In genomic region chr11:77983191-77983936, GRCm38 (mm10) we compare ENCODE assay signal across 8 mouse cellular contexts. TPM values are rescaled to one million over a fixed set of nuclear protein-coding genes. Genes with fewer than 3 reads are reported as not detected.
DNase-seq lines count a peak whose midpoint lies in the region; ATAC-seq and TF ChIP-seq lines count a peak whose summit lies in the region.

No protein-coding gene starts in this region.

- peaks cover 6 to 31% of the 10 kb centered on the region in 2 experiments for H3K36me3 ChIP-seq in CH12.LX (replicated peaks in 1 of 2; ENCODE audit: control insufficient read depth in 1 of 2, insufficient read depth in 1 of 2, low read length in 1 of 2)
- peaks cover 34% of the 10 kb centered on the region for H3K36me3 ChIP-seq in forebrain, embryonic 10.5 days (replicated peaks)
- peaks cover 9% of the 10 kb centered on the region for H3K36me3 ChIP-seq in hindbrain, embryonic 12.5 days

- TF ChIP-seq EP300 in CH12.LX (IDR thresholded peaks at IDR 0.05; ENCODE audit: low read length): no peak

- H3K4me3 ChIP-seq in CH12.LX (replicated peaks in 1 of 3; ENCODE audit: low read depth in 2 of 3, low read length in 2 of 3, poor library complexity in 1 of 3): peak overlapping the region; percentile 83 to 96 (median 88)
- H3K4me3 ChIP-seq in forebrain, embryonic 10.5 days: peak overlapping the region; percentile 100
- peak overlapping the region; percentile 100 for H3K4me3 ChIP-seq in hindbrain, embryonic 12.5 days

- TF ChIP-seq RAD21 in CH12.LX (IDR thresholded peaks at IDR 0.05; ENCODE audit: low read depth, low read length): no peak

- peaks cover 55% of the 10 kb centered on the region for H3K79me2 ChIP-seq in CH12.LX (replicated peaks; ENCODE audit: control insufficient read depth, extremely low read depth, insufficient read depth, poor library complexity, severe bottlenecking)

- in situ Hi-C loops in CH12.LX (cut with MboI; ENCODE audit: low pct_ligation_motif_present, low pct_unique_long_range_greater_than_20kb, low sequenced_read_pairs): no loop called here

- DNase-seq in CH12.LX (ENCODE audit: extremely low read depth): peak; percentile 86
- DNase-seq in adrenal gland, postnatal 14 days: peak; percentile 83
- peak; percentile 67 for DNase-seq in forebrain, embryonic 10.5 days (ENCODE audit: extremely low spot score, low spot score)
- peak; percentile 48 to 58 for DNase-seq in layer of hippocampus, postnatal 36 days
- DNase-seq in lung, postnatal 36 days: peak; percentile 48
- DNase-seq in right cerebral cortex, postnatal 36 days (ENCODE audit: low spot score in 2 of 2): peak; percentile 30 to 38

- ATAC-seq in hindbrain, embryonic 12.5 days (ENCODE audit: low FRiP score): no peak
- ATAC-seq in inflammation-experienced regulatory T-cells, adult 6 months: no peak

- H3K4me2 ChIP-seq in CH12.LX (ENCODE audit: insufficient read depth, low read depth, poor library complexity, severe bottlenecking): peak overlapping the region; percentile 21; the same call in 1 of the 2 replicates
- H3K4me2 ChIP-seq in hindbrain, embryonic 12.5 days (replicated peaks): peak overlapping the region; percentile 72

- under 1% methylated on average over 32 of the region's 32 CpGs for WGBS in forebrain, embryonic 10.5 days
- under 1% methylated on average over 29 of the region's 32 CpGs for WGBS in hindbrain, embryonic 12.5 days

- dilution Hi-C loops in CH12.LX (cut with MboI; ENCODE audit: extremely low pct_ligation_motif_present, extremely low pct_unique_long_range_greater_than_20kb, low sequenced_read_pairs): no loop called here

- H3K4me1 ChIP-seq in CH12.LX (ENCODE audit: control insufficient read depth in 1 of 2, insufficient read depth in 2 of 2): peaks cover 5 to 45% of the 10 kb centered on the region in 2 experiments
- H3K4me1 ChIP-seq in forebrain, embryonic 10.5 days: peaks cover 28% of the 10 kb centered on the region
- peaks cover 23% of the 10 kb centered on the region for H3K4me1 ChIP-seq in hindbrain, embryonic 12.5 days

- TF ChIP-seq CTCF in CH12.LX (conservative IDR thresholded peaks at IDR 0.05 in 1 of 2, IDR thresholded peaks at IDR 0.05 in 1 of 2; ENCODE audit: low read depth in 2 of 2, low read length in 2 of 2): 0 out of 4 replicates have a peak, but pooled peaks of 1 of the 2 experiments have one; percentile 20

- peak overlapping the region; percentile 99 for H3K9ac ChIP-seq in CH12.LX (ENCODE audit: insufficient read depth, low read depth)
- peak overlapping the region; percentile 99 for H3K9ac ChIP-seq in hindbrain, embryonic 12.5 days

- peak overlapping the region; percentile 84 for H3K27ac ChIP-seq in CH12.LX (ENCODE audit: insufficient read depth, low read depth)
- peak overlapping the region; percentile 97 for H3K27ac ChIP-seq in forebrain, embryonic 10.5 days
- peak overlapping the region; percentile 96 for H3K27ac ChIP-seq in hindbrain, embryonic 12.5 days

- peaks cover 3% of the 10 kb centered on the region for H3K27me3 ChIP-seq in CH12.LX (replicated peaks)
- no peaks in the 10 kb centered on the region for H3K27me3 ChIP-seq in forebrain, embryonic 10.5 days (ENCODE audit: poor library complexity, severe bottlenecking)
- peaks cover under 1% of the 10 kb centered on the region; the same call in 1 of the 2 replicates for H3K27me3 ChIP-seq in hindbrain, embryonic 12.5 days

- H3K9me3 ChIP-seq in CH12.LX (replicated peaks; ENCODE audit: low read length): no peaks in the 10 kb centered on the region
- no peaks in the 10 kb centered on the region for H3K9me3 ChIP-seq in forebrain, embryonic 10.5 days
- no peaks in the 10 kb centered on the region for H3K9me3 ChIP-seq in hindbrain, embryonic 12.5 days (replicated peaks)

- no peak; the same call in 1 of the 2 replicates for TF ChIP-seq POLR2A in CH12.LX (IDR thresholded peaks at IDR 0.05; ENCODE audit: low read depth, low read length)

TF ChIP-seq in CH12.LX, 34 proteins besides CTCF, POLR2A, EP300 and RAD21 (continues in another document):
- no peak for TF ChIP-seq SMC3 (IDR thresholded peaks at IDR 0.05; ENCODE audit: low read depth, low read length)
- peak; percentile 64 for TF ChIP-seq HCFC1 (IDR thresholded peaks at IDR 0.05; ENCODE audit: low read depth, low read length)
- no peak for TF ChIP-seq MAFK (IDR thresholded peaks at IDR 0.05; ENCODE audit: insufficient replicate concordance, low read length)
- TF ChIP-seq NELFE (IDR thresholded peaks at IDR 0.05; ENCODE audit: low read depth, low read length): no peak
- TF ChIP-seq MAZ (IDR thresholded peaks at IDR 0.05; ENCODE audit: low read depth, low read length): peak; percentile 78; the same call in 1 of the 2 replicates
- TF ChIP-seq ELF1 (IDR thresholded peaks at IDR 0.05; ENCODE audit: low read depth, low read length): peak; percentile 89
- TF ChIP-seq ZMIZ1 (IDR thresholded peaks at IDR 0.05; ENCODE audit: low read depth, low read length): no peak
- TF ChIP-seq POLR2AphosphoS2 (IDR thresholded peaks at IDR 0.05; ENCODE audit: low read depth, low read length): no peak
- peak; percentile 69 for TF ChIP-seq CHD1 (IDR thresholded peaks at IDR 0.05; ENCODE audit: low read depth, low read length)
- 0 out of 2 replicates have a peak, but pooled peaks have one; percentile 32 for TF ChIP-seq BHLHE40 (IDR thresholded peaks at IDR 0.05; ENCODE audit: low read depth, low read length)
- no peak for TF ChIP-seq ZNF384 (IDR thresholded peaks at IDR 0.05; ENCODE audit: low read depth, low read length)
- no peak for TF ChIP-seq ZC3H11A (IDR thresholded peaks at IDR 0.05; ENCODE audit: low read depth, low read length)
- no peak for TF ChIP-seq JUN (IDR thresholded peaks at IDR 0.05; ENCODE audit: insufficient read depth, low read depth, low read length)
- TF ChIP-seq JUND (conservative IDR thresholded peaks at IDR 0.05; ENCODE audit: low read depth, low read length): no peak
- no peak; the same call in 1 of the 2 replicates for TF ChIP-seq MAX (IDR thresholded peaks at IDR 0.05; ENCODE audit: low read length)
- no peak for TF ChIP-seq MYC (IDR thresholded peaks at IDR 0.05; ENCODE audit: low read depth, low read length)
- TF ChIP-seq USF1 (IDR thresholded peaks at IDR 0.05; ENCODE audit: low read depth, low read length): no peak
- peak; percentile 68; the same call in 1 of the 2 replicates for TF ChIP-seq MEF2A (IDR thresholded peaks at IDR 0.05; ENCODE audit: borderline replicate concordance, low read depth, low read length)
- TF ChIP-seq TBP (conservative IDR thresholded peaks at IDR 0.05; ENCODE audit: low read depth, low read length): no peak
- no peak for TF ChIP-seq PAX5 (IDR thresholded peaks at IDR 0.05; ENCODE audit: low read length)
- TF ChIP-seq TCF12 (IDR thresholded peaks at IDR 0.05; ENCODE audit: low read depth, low read length): peak; percentile 61
- peak; percentile 57 for TF ChIP-seq NRF1 (IDR thresholded peaks at IDR 0.05; ENCODE audit: low read depth, low read length)
- no peak for TF ChIP-seq USF2 (conservative IDR thresholded peaks at IDR 0.05; ENCODE audit: low read depth, low read length)
- TF ChIP-seq GABPA (IDR thresholded peaks at IDR 0.05; ENCODE audit: insufficient replicate concordance, low read depth, low read length): no peak
- peak; percentile 50; the same call in 1 of the 2 replicates for TF ChIP-seq IRF4 (IDR thresholded peaks at IDR 0.05; ENCODE audit: low read depth, low read length)

RNA-seq across cellular contexts. Expression of gene Phf12, which starts 0.8 kb away (rescaled TPM):
- total RNA-seq in CH12.LX (2012; rRNA removed): 28.4 and 30.5 TPM in 2 replicates
- total RNA-seq in CH12.LX (2014; rRNA removed): 10.7 and 12.2 TPM in 2 replicates
- polyA plus RNA-seq in CH12.LX (2012; ENCODE audit: insufficient read length, low read depth): 59.7 and 61.8 TPM in 2 replicates
- total RNA-seq in adrenal gland, postnatal 14 days (2021): 52.2 and 60.9 TPM in 2 replicates
- polyA plus RNA-seq in forebrain, embryonic 10.5 days (2016; fragmentation: Nextera tagmentation; extraction: Ambion mirVana): 17.0 and 20.7 TPM in 2 replicates
- polyA plus RNA-seq in hindbrain, embryonic 12.5 days (2016; fragmentation: Nextera tagmentation; extraction: Ambion mirVana): 30.6 and 30.7 TPM in 2 replicates
- total RNA-seq in layer of hippocampus, postnatal 36 days (2021): 10 to 100 TPM; 48.3 to 51.2 TPM
- polyA plus RNA-seq in inflammation-experienced regulatory T-cells, adult 6 months (2017; shearing (Covaris generic)): 10 to 100 TPM; 21.4 to 37.6 (median 35.3) TPM

RNA-seq across cellular contexts. Expression of gene Dhrs13, which starts 48.7 kb away (rescaled TPM):
- total RNA-seq in CH12.LX (2012; rRNA removed) (37.7 and 39.0 TPM in 2 replicates), CH12.LX (2014; rRNA removed) (33.6 and 33.7 TPM in 2 replicates)
- 20.9 and 21.6 TPM in 2 replicates for polyA plus RNA-seq in CH12.LX (2012; ENCODE audit: insufficient read length, low read depth)
- total RNA-seq in adrenal gland, postnatal 14 days (2021): 9.9 and 10.3 TPM in 2 replicates
- 14.4 and 17.1 TPM in 2 replicates for polyA plus RNA-seq in forebrain, embryonic 10.5 days (2016; fragmentation: Nextera tagmentation; extraction: Ambion mirVana)
- polyA plus RNA-seq in hindbrain, embryonic 12.5 days (2016; fragmentation: Nextera tagmentation; extraction: Ambion mirVana): 24.2 and 24.8 TPM in 2 replicates
- 1 to 10 TPM; 4.5 to 6.2 TPM for total RNA-seq in layer of hippocampus, postnatal 36 days (2021)
- polyA plus RNA-seq in inflammation-experienced regulatory T-cells, adult 6 months (2017; shearing (Covaris generic)): 1 to 10 TPM in 2 of 3 experiments, under 1 TPM in 1; 0.94 to 1.8 (median 1.7) TPM

RNA-seq across cellular contexts. Expression of gene Sez6, which starts 52.8 kb away (rescaled TPM):
- 0.04 TPM in 1 of 2 replicates, not detected in the other for total RNA-seq in CH12.LX (2012; rRNA removed)
- total RNA-seq in CH12.LX (2014; rRNA removed): not detected in 2 replicates
- 0.45 TPM in 1 of 2 replicates, not detected in the other for polyA plus RNA-seq in CH12.LX (2012; ENCODE audit: insufficient read length, low read depth)
- total RNA-seq in adrenal gland, postnatal 14 days (2021): 3.5 and 3.8 TPM in 2 replicates
- 2.8 and 4.3 TPM in 2 replicates for polyA plus RNA-seq in forebrain, embryonic 10.5 days (2016; fragmentation: Nextera tagmentation; extraction: Ambion mirVana)
- 47.3 and 48.7 TPM in 2 replicates for polyA plus RNA-seq in hindbrain, embryonic 12.5 days (2016; fragmentation: Nextera tagmentation; extraction: Ambion mirVana)
- total RNA-seq in layer of hippocampus, postnatal 36 days (2021): 100 to 1,000 TPM; 148 to 153 TPM
- under 1 TPM in 1 of 3 experiments, not detected in 2; 0.24 TPM for polyA plus RNA-seq in inflammation-experienced regulatory T-cells, adult 6 months (2017; shearing (Covaris generic))

RNA-seq across cellular contexts. Expression of gene Flot2, which starts 54.4 kb away (rescaled TPM):
- total RNA-seq in CH12.LX (2012; rRNA removed) (10.1 and 14.7 TPM in 2 replicates), CH12.LX (2014; rRNA removed) (4.3 and 5.2 TPM in 2 replicates)
- 13.1 and 13.4 TPM in 2 replicates for polyA plus RNA-seq in CH12.LX (2012; ENCODE audit: insufficient read length, low read depth)
- 74.3 and 81.5 TPM in 2 replicates for total RNA-seq in adrenal gland, postnatal 14 days (2021)
- polyA plus RNA-seq in forebrain, embryonic 10.5 days (2016; fragmentation: Nextera tagmentation; extraction: Ambion mirVana): 72.5 and 72.7 TPM in 2 replicates
- 65.2 and 73.2 TPM in 2 replicates for polyA plus RNA-seq in hindbrain, embryonic 12.5 days (2016; fragmentation: Nextera tagmentation; extraction: Ambion mirVana)
- total RNA-seq in layer of hippocampus, postnatal 36 days (2021): 10 to 100 TPM; 71.8 to 74.3 TPM
- polyA plus RNA-seq in inflammation-experienced regulatory T-cells, adult 6 months (2017; shearing (Covaris generic)): 10 to 100 TPM; 21.3 to 36.0 (median 24.7) TPM

Comparison
In these comparisons a context has a peak if more than half of its experiments do, and no peak if none do; other contexts are left out.
1. DNase-seq: peak in every context shown above with its lines; median percentile 86 in CH12.LX; 83 in adrenal gland, postnatal 14 days; 67 in forebrain, embryonic 10.5 days; 53 in layer of hippocampus, postnatal 36 days; 48 in lung, postnatal 36 days; 34 in right cerebral cortex, postnatal 36 days.